Mouse (Mus musculus) heart, adult 2 months (tissue): ENCODE data around the gene Krtdap.

Experiments used
- CTCF ChIP-seq: fragments of 200-600 bp; IDR thresholded peaks from 2 replicates; pipeline ENCODE4 v1.8.1; 2022; ENCODE audit warnings: antibody characterized with exemption, mild to moderate bottlenecking, moderate library complexity
- POLR2A ChIP-seq: fragments of 200-500 bp; IDR thresholded peaks from 2 replicates; pipeline ENCODE4 v1.6.1; 2011; ENCODE audit warnings: mild to moderate bottlenecking, low read depth, low read length, control low read depth; ENCODE audit not compliant: insufficient read depth

GRCm38 (mm10) chr7:30766408-30766807 is 21.3 kb upstream of the Krtdap start:
- TF ChIP-seq POLR2A: no peak
- TF ChIP-seq CTCF: peak; percentile 33
